Mouse (Mus musculus) induced T-regulatory cell, adult 2 months (primary cell): Measurements from ENCODE around the gene Syf2.
A peak's percentile ranks its signal among the peaks of the same experiment; 100 is the strongest.

Experiments used
- DNase-seq: peaks from one replicate; pipeline ENCODE4 v3.0.0-alpha.2; 2012; ENCODE audit warnings: low read depth

Gene Syf2

DNA sequence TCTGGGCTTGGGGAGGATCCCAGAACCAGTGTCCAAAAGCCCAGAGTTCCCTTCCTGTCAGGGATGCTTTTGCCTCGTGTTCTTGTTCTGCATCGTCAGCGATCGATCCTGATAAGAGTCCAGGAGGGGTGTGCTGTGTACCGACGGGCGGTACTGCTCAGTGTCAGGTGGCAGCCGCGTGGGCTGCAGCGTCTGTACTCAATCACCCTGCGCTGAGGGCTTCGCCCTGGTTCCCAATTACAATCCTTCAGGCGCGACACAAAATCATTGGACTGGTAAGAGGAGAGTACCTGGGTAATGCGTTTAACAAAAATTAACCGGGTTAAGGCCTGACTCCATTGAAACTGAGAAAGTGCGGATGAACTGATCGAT, 37.9 kb downstream of the Syf2 start:
- DNase-seq: no peak

DNA sequence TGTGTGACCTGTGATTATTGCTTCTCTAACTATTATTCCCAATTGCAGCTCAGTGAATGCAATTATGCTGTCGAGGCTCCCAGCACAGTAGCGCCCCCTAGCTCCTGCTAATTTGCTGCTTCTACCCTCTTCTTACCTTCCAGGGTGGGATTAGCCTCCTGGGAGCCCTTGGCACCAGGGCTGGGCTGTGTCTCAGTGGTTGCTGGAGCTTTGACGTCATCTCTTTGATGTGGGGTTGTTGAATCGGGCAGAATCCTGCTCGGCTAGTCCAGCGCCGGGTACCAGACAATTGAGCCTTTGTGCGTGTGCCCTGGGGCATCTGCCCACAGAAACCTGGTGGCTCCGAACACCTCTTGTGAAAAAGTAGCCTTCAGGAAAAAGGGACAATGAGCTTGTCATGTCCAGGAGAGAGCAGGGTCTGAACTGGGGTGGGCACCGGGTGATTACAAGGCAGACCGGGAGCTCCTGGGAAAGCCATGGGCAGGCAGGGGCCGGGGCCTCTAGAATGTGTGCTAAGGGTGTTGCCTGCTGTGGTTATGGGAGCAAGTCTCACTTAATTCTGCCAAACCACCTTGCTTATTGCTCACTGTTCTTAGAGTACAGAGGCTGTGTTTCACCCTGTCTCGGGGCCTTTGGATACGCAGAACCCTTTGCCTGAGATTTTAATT, 44.7 kb downstream of the Syf2 start:
- no peak for DNase-seq

DNA sequence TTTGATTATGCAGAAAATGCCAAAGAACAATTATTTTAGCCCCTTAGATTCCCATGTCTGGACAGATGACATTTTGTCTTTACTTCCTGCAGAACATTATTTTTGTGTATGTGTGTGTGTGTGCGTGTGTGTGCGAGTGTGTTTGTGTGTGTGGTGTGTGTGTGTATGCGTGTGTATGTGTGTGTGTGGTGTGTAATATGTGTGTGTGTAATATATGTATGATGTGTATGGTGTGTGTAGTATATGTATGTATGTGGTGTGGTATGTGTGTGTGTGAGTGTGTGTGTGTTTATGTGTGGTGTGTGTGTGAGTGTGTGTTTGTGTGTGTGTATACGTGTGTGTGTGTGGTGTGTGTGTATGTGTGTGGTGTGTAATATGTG, 45.2 kb downstream of the Syf2 start:
- no peak for DNase-seq

DNA sequence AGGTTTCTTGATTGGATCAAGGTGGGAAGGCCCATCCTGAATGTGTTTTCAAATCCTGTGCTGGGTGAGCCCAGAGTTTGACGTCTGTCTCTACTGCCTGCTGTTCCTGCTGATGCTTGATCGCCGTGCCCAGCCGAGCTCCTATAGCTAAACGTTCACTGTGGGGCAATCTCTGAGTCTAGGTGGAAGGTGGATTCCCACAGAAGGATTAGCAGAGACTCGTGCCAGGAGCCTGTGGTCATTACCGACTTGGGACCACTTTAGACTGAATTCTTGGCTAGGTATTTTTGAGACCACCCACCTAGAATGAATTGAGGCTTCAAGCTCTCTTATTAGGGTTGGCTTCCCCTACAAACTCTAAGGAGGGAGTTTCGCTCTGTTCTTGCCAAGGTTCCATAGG, 48.2 kb downstream of the Syf2 start:
- DNase-seq: no peak

DNA sequence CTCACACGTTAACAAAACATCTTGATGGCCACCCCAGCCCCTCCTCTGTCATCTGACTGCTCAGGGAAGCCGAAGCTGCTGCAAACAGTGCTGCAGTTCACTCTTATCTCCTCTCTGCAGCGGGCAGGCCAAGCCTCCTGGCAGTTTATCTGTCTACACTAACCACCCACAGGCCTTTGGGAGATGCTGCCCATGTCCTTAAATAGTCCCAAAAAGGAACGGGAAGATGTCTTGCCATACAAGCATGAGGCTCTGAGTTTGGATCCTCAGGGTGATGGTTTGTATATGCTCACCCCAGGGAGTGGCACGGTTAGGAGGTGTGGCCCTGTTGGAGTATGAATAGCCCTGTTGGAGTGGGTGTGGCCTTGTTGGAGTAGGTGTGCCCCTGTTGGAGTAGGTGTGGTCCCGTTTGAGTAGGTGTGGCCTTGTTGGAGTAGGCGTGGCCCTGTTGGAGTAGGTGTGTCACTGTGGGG, 51.3 kb downstream of the Syf2 start:
- DNase-seq: no peak

DNA sequence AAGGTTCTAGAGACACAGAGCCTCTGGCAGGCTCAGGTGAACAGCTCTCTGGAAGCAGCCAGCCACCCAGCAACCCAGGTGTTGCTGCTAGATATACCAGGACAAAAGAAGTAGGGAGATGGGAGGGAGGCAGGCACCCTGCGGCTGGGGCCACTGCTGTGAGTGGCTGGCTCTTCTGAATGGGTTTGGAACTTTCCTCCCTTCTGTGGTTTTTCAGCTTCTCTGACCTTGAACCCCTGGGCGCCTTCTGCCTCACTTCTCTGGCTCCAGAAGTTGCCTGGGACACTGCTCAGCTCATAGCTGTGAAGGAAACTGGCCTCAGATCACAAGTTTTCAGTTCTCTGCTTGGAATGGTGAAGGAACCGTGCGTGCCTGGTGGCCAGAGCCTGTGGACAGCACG, 52.4 kb downstream of the Syf2 start:
- DNase-seq: no peak

DNA sequence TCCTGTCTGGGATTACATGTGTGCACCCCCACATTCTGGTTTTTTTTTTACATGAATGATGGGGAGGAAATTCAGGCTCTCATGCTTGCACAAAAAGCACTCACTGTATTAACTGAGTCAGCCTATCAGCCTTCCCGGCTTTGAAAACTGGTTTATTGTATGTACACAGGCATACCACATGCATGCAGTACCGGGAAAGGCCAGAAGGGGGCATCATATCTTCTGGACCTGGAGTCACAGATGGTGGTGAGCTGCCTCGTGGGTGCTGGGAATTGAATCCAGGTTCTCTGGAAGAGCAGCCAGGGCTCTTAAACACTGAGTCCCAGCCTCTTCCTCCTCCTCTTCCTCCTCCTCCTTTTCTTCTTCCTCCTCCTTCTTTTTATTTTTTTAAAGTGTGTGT, 53.9 kb downstream of the Syf2 start:
- peak; percentile 60 for DNase-seq

DNA sequence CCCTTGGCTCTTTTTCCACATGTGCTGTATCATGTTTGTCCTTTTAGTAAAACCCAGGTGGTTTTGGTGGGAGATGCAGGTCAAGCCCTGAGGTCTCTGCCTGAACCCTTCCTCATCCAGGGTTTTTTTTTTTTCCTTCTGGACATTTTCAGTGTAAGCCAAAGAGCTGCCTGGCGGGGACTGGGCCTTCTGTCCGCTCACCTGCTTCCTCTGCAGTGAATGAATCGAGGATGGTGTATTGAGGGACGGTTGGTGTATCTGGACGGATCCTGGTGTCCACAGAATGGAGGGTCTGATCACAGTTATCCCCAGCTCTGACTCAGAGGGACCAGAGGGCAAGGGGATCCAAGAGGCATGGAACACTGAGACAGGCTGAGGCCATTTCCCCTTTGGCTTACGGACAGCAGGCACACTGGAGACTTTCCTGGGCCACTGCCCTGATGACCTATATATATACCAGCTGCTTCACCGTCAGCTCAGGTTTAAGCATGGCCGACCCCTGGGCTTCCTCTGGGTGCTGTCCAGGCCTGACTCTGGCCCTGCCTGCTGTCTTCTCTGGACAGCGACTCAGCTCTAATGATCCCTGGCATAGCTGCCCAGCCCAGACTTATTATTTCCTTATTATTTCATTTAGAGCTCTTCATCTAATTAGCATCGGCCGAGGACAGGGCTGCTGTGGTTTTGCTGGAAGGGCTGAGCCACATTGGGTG, 55.1 kb downstream of the Syf2 start:
- DNase-seq: no peak

DNA sequence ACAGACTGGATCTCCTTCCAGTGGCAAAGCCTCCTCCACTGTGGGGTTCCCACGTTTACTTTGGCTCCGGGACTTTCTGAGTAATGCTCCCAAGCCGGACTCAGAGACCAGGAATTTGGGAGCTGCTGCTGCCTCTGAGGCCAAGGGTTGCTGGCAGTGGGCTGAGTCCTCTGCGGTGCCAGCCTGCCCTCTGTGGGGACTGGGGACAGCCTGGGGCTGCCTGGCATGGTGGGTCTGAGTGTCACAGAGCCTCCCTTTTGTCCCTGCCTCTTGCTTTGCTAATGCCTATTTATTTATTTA, 55.6 kb downstream of the Syf2 start:
- no peak for DNase-seq

DNA sequence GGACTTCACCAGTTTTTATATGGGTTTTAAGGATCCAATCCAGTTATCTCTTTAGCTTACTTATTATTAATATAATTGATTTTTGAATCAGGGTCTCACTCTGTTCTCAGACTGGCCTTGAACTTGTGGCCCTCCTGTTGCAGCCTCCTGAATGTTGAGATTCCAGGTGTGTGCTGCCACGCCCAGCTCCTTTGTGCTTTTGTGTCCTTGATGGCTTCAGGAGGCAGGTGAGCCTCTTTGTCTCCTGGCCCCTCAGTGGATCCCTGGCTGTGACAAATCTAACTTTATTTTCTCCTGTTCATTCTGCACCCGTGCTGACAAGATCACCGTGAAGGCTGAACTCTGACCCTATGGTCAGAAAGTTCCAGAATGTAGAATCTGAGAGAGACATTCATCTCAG, 56.3 kb downstream of the Syf2 start:
- DNase-seq: no peak
